Mouse (Mus musculus): ENCODE results near the gene Wwp2.

The Wwp2 gene

DNA sequence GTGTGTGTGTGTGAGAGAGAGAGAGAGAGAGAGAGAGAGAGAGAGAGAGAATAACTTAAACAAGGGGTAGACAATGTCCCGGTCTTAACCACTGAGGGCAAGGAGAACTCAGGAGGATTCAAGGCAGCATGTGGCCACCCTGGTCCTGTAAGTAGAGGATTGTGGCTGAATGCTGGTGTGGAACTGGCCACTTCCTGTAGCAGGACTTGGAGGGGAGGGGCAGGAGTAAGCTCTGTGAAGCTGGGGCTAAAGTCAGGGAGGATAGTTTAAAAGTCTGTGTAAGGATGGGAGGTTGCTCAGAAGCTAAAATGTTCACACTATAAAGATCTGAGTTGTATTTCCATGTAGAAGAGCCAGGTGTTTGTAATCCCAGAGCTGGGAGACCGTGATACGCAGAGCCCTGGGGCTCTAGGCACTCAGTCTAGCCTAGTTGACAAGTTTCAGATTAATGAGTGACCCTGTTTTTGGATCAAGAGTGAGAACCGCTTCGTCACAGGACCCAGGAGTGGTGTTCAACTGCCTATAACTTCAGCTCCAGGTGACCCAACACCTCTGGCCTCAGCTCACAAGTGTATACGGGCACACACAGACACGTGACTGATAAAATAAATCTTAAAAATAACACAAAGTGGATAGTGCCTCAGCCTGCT is 135.4 kb downstream of the Wwp2 start:
- DNase-seq: no peak

DNA sequence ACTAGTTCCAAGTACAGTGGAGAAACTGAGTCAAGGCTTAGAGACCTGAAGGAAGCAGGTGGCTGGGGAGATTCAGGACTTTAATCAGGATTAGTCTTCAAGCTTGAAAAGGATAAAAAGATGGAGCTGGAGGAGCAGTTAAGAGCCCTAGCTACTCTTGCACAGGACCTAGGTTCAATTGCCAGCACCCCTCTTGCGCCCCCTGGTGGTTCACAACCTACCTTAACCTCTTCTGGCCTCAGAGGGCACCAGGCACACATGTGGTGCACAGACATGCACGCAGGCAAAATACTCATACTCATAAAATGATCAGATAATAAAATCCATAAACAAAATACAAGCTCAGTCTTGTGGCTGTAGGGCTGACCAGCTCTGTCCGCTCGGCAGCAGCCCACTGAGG is 136.3 kb downstream of the Wwp2 start:
- DNase-seq: peak; percentile 71

DNA sequence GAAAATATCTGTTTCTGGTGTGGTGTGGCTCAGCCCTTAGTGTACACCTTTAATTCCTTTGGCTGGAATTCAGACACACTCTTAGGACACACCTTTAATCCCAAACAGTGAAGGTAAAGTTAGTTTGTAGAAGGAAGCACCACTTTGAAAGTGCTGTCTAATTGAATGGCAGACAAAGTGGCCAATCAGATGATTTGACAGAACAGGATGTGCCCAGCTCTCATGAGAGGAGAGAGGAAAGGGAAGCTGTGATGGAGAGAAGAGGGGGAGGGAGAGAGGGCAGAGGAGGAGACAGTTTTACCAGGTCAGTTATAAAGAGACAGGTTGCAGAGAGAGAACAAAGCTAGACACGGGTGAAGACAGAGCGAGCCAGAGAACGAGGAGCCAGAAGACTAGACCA is 138.6 kb downstream of the Wwp2 start:
- no peak for DNase-seq

DNA sequence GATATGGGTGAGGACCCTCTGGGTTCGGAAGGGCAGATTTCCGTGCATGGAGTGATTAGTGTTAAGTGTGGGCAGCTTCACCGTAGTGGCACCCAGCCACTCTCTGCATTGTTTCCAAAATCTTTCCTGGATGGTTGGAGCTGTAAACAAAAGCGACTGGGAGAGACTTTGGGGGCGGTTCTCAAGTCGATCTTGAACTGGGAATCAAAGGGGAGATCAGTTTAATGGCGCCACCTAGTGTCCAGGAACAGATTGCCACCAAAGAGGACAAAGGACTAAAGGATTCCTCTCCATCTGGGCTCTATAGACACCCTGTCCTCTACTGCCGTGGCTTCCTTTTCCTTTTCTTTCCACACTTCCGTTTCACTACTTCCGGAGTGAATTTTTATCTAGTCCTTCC is 140.5 kb downstream of the Wwp2 start:
- peak; percentile 80 for DNase-seq

DNA sequence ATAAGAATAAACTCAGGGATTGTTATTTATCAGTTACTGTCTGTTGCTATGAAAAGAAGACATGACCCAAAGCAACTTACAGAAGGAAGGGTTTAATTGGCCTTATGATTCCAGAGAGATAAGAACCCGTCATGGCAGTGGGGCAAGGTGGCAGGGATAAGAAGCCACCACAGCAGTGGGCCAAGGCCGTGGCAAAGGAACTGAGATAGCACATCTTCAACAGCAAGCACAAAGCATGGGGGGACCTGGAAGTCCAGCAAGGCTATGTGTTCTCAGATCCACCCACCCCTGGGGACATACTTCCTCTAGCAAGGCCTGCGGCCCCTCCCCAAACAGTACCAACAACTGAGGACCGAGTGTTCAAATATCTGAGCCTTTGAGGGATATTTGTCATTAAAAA is 141.5 kb downstream of the Wwp2 start:
- DNase-seq: no peak

DNA sequence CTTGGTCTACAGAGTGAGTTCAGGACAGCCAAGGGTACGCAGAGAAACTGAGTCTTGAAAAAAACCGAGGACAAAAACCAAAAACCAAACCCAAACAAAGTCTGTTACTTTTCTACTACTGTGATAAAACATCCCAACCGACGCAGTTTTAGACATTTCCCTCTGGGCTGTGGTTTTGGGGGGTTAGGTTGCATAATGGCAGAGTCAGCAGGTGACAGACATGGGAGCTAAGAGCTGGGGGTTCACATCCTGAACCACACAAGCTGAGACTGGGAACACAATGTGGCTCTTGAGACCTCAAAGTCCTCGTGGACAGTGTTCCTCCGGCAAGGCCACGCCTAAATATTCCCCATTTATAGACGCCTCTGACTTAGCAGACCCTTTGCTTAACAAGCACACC is 142.0 kb downstream of the Wwp2 start:
- no peak for DNase-seq

DNA sequence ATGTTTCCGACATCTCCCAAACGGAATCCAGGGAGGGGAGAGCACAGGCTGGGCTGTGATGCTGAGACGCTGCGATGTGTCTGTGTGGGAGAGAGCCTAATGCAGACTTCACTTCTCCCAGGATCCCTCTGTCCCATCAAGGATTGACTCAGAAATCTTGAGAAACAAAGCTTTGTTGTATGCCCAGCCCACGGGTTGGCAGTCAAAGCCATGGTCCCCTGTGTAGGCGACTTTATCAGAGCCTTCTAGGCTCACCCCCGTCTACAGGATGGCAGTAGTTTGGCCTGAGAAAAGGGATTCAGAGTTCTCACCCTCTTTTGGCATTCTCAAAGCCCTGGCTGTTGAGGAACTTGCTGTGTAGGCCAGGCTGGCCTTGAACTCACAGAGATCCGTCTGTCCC is 142.4 kb downstream of the Wwp2 start:
- DNase-seq: no peak

DNA sequence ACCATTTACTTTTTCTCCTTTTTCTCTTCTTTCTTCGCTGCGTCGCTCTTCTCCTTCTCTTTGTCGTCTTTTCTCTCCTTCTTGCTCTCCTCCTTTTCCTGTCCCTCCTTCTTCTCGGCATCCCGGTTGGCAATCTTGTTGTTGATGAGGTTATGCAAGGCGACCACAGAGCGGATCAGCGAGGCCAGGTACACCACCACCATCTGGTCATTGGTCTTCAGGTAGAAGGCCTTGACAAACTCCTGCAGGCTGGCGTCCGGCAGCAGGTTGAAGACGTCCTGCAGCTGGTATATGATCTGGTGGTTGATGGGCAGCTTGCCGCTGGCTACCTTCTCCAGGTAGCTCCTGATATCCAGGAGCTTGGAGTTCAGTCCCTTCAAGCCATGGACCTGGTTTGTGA is 144.7 kb downstream of the Wwp2 start:
- DNase-seq: no peak

DNA sequence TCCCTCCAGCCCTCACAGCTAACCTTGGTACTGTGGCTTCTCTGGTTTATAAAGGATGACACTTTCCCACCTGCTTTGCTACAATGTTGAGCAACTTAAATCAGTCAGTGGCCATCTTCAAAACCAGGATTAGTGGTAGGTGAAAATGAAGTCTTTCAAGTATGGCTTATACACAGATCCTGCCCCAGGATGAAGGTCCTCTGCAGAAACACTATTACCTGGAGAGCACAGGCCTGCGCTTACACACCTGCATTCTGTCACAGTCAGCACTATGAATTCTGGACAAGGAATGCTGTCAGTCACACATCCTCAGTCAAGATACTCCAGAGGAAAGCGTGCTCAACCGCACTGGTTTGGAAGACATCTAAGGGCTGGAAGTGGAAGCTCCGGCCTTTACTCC is 145.4 kb downstream of the Wwp2 start:
- DNase-seq: no peak

DNA sequence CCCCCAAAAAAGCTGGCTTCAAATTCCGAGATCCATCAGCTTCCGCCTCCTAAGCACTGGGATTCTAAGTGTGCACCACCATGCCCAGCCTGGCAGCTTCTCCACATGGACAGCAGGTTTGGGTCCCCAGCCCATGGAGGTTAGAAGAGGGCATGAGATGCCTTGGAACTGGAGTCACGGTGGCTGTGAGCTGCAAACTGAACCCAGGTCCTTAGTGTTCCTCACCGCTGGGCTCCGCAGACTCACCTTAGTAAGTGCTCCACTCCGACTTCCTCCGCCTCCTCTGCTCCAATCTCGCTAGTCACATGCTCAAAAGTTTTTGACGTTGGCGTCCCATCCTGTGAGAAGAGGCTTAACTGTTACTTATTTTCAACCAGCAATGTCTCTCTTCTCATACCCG is 146.0 kb downstream of the Wwp2 start:
- no peak for DNase-seq

DNA sequence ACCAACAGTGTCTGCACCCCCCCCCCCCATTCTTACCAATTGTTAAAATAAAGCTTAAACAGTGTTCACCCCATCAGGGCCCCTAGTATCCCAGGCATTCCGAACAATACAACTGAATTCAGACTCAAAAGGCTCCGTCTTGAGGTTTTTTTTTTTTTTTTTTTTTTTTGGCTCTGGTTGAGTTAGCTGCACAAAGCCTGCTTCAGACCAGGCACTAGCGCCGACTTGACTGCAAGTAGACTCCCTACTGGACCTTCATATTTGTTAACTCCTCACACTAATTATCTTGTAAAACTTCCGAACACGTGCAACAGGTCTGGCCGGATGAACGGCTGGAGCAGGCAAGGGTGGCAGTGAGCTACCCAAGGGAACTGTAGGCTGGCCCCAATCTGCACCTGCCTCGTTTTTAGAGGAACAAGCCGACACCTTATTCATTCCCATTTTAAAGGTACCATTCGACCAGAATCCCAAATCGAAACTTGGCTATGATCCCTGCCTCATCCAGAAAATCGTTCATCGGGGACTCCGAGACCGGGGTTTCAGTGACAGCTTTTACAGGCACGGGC is 151.3 kb downstream of the Wwp2 start:
- DNase-seq: no peak

DNA sequence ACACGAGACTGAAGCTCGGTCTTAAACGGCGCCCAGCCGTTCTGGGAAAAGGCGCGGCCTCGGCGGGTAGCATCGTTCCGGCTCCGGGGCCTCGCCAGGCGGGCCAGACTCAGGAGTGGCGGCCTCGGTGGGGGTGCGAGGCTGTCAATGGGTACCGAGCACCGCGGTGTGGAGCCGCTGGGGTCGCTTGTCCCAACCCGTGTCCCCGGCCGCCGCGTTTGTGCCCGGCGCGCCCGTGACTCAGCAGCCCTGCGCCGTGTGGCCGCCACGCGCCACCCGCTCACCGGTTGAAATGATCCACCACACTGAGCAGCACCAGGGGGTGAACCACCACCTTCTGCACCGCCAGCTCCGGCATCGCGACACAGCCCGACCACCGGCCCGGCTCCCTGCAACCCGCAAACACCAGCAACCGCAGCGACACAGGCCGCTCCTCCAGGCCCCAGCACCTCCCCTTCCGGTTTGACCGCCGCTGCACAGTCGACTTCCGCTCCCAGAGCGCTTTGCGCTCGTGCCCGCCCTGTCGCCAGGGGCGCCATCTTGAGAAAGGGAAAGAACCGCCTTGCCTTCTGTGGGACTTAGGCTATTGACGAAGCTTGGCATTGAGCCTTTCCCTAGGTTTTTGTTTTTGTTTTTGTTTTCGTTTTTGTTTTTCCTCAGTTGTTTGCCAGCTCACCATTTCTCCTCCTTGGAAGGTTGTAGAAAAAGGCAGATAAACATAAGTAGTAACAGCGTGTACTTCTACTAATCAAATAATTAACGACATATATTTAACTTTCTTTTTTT is 152.0 kb downstream of the Wwp2 start, which contains the start of gene Psmd7:
TSS of gene Psmd7 (minus strand) at position 470 of the 786 bp plus-strand sequence.
- peak; percentile 92 for DNase-seq

DNA sequence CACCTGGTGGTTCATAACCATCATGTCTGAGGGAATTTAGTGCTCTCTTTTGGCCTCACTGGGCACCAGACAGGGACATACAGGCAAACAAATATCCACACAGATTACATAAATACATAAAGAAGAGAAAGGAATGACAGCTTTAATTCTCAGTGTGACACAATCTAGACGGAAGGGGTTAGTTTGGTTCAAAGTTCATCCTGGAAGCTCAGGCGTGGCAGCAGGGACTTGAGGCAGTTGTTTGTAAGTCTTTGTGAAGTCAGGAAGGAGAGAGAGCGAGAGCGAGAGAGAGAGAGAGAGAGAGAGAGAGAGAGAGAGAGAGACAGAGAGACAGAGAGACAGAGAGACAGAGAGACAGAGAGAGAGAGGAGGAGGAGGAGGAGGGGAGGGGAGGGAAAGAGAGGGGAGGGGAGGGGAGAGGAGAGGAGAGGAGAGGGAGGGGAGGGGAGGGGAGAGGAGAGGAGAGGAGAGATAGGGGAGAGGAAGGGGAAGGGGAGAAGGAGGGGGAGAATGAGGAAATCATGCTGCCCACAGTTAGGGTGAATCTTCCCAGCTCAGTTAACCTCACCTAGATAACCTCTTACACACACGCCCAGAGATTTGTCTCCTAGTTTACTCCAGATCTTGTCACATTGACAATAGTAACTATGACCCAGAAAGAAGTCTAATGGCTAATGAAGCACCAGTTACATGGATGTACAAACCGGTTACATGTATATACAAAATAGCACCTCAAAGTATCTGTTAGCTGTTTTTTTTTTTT is 158.0 kb downstream of the Wwp2 start:
- DNase-seq: no peak

DNA sequence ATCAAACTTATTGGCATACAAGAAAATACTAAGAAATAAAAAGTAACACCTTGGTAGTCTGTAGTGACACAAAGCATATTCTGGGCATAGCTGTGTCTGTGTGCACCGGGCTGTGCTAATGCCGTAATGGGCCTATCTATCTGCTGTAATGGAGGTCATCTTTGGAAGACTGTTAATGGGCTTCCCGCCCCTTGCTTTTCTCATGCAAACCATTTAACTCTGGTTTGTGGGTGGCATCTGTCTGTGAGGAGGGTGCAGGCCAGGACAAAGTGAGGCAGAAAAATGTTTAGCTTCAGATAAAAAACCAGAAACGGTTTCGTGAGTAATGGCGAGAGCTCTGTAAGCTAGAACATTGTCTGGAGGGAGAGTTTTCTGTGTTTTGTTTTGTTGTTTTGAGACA is 158.7 kb downstream of the Wwp2 start:
- no peak for DNase-seq

DNA sequence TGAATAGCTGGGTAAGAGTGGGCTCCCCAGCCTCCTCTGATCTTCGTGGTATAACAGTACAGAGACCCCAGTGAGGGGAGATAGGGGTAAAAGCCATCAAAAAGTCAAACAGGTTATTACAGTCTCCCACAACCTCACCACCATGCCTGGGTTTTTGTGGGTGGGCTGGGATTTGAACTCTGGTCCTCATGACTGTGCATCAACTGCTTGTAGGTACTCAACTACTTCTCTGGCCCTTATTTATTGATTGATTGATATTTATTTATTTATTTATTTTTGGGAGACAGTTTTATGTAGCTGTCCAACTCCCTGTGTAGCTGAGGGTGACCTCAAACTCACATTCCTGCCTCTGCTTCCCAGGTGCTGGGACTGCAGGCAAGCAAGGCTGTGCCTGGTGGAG is 161.6 kb downstream of the Wwp2 start:
- DNase-seq: no peak

DNA sequence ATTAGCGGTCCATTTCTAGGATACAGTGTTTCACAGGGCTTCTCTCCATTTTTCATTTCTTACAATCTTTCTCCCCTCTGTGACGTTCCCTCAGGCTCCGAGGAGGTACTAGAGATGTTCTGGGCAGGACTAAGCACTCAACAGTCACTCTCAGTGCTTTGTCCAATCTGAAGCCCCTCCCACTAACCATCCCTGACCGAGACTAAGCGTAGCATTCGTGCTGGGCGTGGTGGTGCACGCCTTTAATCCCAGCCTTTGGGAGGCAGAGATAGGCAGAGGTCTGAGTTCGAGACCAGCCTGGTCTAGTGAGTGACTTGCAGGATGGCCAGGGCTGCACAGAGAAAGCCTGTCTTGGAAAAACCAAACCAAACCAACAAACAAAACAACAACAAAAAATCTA is 163.5 kb downstream of the Wwp2 start:
- no peak for DNase-seq

DNA sequence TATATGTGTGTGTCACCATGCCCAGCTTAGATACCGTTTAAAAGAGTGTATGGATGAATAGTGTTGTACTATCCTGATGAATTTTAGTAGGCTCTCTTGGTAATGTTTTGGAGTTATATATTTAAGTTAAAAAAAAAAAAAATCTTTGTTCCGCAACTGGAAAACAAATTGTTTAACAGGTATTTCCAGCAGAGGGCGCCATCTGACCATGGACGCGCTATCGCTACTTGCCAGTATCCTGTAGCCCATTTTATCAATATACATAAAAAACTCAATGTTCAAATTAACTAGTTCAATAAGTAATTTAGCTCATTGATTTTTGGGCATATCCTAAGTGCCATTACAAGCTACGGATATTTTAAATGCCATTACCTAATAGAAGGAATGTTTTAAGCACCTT is 166.9 kb downstream of the Wwp2 start:
- peak; percentile 83 for DNase-seq
